Mouse (Mus musculus) brain, embryonic 14.5 days (tissue): ENCODE data around the gene Adamtsl4. TPM values are rescaled to one million over a fixed set of nuclear protein-coding genes. Genes with fewer than 3 reads are reported as not detected.

Source experiments
- DNase-seq: peaks from one replicate; pipeline ENCODE4 v3.0.0-alpha.2; 2011; ENCODE audit warnings: low read depth
- CTCF ChIP-seq: fragments of 200-500 bp; IDR thresholded peaks from 2 replicates; pipeline ENCODE4 v1.5.1; 2012; ENCODE audit warnings: inconsistent platforms, mild to moderate bottlenecking, moderate library complexity, borderline replicate concordance; ENCODE audit not compliant: insufficient read depth, insufficient read length; ENCODE audit errors: extremely low read depth
- POLR2A ChIP-seq: fragments of 200-500 bp; IDR thresholded peaks from 2 replicates; pipeline ENCODE4 v1.6.1; 2012; ENCODE audit warnings: mild to moderate bottlenecking, inconsistent platforms, borderline replicate concordance; ENCODE audit not compliant: poor library complexity, insufficient read depth, insufficient read length, severe bottlenecking; ENCODE audit errors: extremely low read depth
- polyA plus RNA-seq: library from polyadenylated mRNA; depleted of rRNA; stranded (reverse); fragments of >200 nt; gene quantifications from 2 replicates; pipeline ENCODE4 v1.2.3, GENCODE M21; 2012

The Adamtsl4 gene
- polyA plus RNA-seq, 1 experiment = 0.41 TPM

DNA sequence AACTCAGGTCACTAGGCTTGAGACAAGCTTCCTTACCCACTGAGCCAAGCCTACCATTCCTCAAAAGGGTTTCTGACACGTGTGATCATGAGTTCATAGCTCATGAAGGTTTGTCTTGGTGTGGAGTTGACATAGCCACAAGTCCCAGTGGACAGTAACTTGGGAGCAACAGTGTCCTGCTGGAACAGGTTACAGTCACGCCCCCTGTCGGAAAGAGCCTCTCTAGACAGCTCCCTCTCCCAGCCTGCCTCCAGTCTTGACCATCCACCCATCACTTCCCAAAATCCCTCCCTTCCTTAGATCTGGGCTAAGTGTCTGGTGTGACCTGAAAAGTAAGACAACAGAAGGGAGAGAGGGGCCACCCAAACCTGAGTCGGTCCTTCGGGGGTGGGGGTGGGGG is 4.8 kb downstream of the Adamtsl4 start:
- no peak for DNase-seq
- TF ChIP-seq CTCF (no peak), POLR2A (no peak)

DNA sequence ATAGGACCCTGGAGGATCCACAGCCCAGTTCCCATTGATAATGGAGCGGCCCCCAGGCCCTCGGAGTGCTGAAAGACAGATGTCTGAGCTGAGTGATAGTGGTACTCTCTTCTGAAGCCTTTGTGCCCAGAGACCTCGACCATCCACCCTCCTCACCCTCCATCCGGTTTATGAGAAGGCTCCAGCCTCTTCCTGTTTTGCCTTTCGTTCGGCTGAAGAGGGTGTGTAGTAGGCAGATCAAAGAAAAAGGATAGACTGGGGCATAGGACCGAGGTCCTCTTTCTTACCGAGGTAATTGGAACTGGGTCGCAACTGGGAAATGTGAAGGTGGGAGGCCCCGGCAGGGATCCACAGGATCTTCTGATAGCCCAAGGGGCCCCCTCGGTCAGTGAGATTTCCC is 6.4 kb downstream of the Adamtsl4 start:
- no peak for TF ChIP-seq CTCF
- TF ChIP-seq POLR2A = no peak
- DNase-seq = no peak

DNA sequence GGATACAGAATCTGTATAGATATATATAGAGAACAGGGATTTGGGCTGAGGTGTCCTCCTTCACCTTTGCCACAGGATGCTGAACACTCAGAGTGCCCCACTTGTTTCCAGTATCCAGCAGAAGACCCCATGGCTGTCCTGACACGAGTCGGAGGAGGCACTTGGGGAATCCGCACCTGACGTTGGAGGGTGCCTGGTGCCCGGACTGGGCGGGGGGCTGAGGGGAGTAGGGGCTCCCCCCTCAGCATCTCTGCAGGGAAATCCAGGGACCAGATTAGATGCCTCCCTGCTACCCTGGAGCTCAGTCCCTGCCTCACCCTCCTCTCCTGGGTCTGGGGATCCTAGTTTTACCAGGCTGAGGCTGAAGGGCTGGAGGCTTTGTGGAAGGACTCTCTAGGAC is 7.0 kb downstream of the Adamtsl4 start:
- TF ChIP-seq POLR2A (no peak), CTCF (no peak)
- no peak for DNase-seq

DNA sequence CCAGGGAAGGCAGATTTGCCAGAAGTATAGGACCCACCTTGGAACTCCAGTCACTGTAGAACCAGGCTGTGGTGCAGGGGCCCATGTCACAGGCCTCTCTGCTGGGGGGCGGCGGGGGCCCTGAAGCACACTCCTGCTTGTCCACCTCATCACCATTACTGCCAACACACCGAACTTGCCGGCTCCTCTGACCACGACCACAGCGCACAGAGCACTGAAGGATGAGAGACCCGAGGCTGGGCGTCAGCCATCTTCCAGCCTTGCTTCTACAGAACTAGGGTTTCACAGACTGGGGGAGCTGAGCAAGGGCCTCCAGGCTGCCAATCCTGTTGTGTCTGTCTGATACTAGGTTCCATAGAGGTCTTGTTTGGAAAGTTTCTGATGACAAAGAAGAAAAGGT is 8.2 kb downstream of the Adamtsl4 start:
- DNase-seq = no peak
- TF ChIP-seq CTCF = no peak
- TF ChIP-seq POLR2A = no peak

DNA sequence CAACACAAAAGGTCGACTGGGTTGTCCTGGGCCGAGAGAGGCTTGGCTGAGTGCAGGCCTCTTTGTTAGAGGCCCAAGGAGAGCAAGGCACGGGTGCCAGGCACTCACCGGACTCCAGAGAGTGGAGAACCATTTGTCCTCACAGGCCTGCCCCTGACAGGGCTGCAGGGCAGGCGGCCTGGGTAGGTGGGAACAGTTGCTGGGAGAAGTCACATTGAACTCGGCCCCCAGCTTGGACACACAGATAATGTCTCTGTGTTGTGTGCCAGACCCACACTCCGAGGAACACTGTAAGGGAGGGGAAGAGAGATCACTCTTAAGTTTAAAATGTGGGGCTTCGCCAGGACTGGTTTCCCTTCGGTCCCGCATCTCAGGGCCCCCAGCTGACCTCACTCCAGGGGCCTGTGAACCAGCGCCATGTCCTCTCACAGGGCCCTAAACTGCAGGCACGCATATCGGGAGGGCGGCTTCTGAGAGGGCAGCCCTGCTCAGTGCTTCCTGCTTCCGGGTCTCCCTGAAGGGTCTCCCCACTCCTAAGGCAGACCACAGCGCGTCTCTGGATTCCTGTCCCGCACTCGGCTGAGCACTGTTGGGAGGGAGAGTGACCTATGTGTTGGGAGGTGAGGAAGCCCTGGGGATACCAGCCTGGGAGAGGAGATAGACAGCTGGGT is 10.2 kb downstream of the Adamtsl4 start:
- no peak for DNase-seq
- TF ChIP-seq POLR2A (no peak), CTCF (no peak)

DNA sequence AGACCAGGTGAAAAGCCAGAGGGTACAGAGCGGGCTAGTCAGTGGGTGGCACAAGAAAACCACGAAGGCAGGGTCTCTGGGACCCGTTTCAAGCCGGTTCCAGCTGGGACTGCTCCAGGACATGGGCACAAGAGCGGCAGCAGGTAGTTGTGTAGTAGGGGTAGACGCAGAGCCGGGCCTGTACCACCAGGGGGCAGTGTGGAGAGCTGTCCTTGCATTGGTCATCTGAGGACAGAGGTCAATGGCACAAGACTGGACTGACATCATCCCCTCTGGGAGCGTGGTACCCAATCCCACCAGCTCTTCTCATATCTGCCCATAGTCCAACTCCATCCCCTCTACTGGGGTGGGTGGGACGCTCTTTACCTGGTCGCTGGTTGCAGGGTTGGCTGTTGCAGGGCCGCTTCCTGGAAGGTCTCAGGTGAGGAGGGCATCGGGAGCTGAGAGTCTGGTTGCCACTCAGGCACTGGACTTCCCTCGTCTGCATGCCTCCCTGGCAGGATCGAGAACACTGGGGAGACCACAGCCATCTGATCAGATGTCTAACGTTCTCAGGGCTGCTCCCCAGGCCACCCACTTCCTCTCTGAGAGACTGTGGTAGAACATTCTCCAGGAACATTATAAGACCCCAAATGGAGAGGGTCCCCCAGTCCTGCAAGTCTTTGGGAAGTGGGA is 10.8 kb downstream of the Adamtsl4 start:
- no peak for TF ChIP-seq POLR2A
- peak; percentile 71 for TF ChIP-seq CTCF
- no peak for DNase-seq

DNA sequence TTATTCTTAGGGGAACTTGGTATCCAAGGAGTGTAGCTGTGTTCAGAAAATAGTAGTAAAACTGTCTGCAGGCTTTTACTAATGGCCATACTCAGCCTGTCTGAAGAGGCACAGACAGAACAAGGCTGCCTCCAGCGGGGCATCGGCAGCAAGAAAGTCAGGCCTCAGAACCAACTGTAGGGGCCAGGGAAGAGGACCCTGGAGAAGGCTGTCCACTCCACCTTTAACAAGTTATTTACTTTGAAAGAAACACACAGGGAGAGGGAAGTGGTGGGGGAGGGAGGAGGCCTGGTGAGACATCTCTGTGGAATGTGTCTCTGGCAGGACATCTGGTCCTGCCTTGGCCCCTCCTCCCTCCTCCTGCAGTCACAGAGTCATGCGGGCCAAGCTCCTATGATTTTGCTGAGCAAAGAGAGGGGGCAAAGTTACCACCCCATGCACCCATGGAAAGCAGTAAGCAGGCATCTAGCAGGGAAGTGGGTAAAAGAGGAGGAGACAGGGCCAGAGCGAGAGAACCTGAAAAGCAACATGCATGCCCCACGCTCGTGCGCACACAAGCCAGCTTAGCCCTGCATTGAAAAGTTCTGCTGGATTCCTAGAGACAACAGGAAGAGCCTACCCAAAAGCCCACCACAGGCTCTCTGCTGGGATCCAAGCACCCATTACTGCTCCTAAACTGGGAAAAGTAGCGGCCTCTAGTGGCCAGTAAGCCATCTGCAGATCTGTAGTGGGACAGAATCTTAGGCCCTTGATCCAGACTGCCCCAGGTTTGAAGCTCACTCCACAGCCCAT is 12.2 kb downstream of the Adamtsl4 start:
- no peak for TF ChIP-seq POLR2A
- peak; percentile 79 for TF ChIP-seq CTCF
- peak; percentile 79 for DNase-seq

DNA sequence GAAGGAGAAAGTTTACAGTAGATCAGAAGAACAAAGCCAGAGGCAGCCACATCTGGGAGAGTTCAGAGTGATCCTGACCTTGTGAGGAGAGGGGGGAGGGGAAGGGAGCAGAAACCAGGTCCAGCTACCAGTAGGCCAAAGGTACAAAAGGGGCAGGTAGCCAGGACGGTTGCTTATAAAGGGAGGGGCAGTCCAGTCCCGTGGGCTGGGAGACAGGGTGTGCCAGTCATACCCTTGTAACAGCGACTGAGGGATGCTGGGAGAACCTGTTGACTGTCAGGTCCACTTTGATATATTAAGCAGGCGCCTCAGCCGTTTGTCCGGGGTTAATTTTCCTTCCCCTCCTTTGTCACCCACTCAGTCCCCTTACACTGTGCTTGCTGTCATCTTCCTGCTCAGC is 12.9 kb downstream of the Adamtsl4 start:
- TF ChIP-seq POLR2A (no peak), CTCF (no peak)
- DNase-seq = no peak

DNA sequence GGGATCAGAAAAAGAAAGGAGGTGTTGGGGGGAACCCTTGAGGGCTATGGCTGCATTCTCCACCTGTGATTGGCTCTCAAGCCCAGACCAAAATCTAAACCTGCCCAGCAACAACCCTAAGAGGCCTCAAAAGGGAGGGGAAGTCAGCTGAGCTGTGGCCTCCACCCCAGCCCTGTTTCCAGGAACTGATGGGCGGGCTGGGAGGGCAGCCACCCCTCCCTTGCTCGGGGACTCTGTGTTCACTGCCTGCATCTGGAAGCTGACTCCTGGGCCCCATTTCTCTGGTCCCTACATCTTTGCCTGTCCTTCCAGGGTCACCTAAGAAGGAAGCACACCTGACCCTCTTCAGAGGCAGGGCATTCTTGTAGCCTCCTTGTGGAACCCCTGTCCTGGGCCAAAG is 13.5 kb downstream of the Adamtsl4 start:
- DNase-seq = peak; percentile 33

DNA sequence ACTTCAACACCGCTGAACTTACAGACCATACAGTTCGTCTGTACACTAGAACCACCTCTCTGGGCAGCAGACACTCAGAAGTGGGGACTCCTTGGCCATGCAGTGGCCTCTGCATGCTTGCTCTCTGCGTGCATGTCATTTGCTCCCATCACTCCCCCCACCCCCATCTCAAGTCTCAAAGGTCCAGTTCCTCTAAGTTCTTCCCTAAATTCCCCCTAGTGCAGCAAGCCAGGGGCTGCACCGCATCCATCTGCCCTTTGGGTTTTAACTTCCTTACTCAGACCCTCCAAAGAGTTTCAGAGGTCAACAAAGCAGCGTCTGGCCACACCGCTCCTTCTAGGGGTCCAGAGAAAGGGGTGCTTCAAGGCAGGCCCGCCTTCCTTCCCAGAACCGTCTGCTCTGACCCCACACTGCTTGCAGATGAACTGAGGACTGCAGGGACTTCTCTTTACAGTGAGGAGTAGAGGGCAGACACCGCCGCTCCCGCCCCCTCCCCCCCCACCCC is 14.0 kb downstream of the Adamtsl4 start:
- no peak for DNase-seq
- TF ChIP-seq CTCF = no peak
- no peak for TF ChIP-seq POLR2A

More for the DNA sequence above, 13.5 kb downstream of the Adamtsl4 start:
- TF ChIP-seq CTCF = no peak
- no peak for TF ChIP-seq POLR2A
